ENCODE assay signal across 16 mouse cellular contexts in the genomic region with DNA sequence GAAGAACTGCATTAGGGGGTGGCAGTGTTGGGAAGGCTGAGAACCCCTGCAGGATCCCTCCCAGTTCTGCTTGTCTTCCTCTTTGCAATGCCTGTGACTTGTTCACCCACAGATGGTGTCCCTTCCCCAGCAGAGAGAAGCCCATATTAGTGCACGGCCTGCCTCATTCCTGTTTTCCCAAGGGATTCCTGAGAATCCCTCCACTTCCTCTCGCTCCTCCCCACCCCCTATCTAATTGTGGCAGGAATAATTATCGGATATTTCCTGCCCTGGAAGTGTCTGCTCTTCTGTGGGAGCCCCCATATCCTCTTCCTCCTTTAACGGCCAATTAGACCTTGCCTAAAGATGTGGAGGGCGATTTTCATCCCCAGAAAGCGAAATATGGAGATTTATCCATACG.
DNase-seq lines count a peak whose midpoint lies in the region; ATAC-seq and TF ChIP-seq lines count a peak whose summit lies in the region.
"Had no signal": no experiment of that assay in that cellular context is flagged by ENCODE, and none has a peak within 500 bp of the region (broad histone marks: within the 10 kb centered on the region; RNA-seq: fewer than 3 reads in every experiment).

No protein-coding gene starts in this region.

- H3K9me3 ChIP-seq in lung, embryonic 15.5 days: no peaks in the 10 kb centered on the region
- H3K9me3 ChIP-seq in kidney, embryonic 16.5 days (ENCODE audit: low read length): no peaks in the 10 kb centered on the region
- H3K9me3 ChIP-seq: forebrain, embryonic 15.5 days; hindbrain, embryonic 10.5 days had no signal

- WGBS in lung, embryonic 15.5 days: 59% methylated on average over 7 of the region's 7 CpGs
- 65% methylated on average over 7 of the region's 7 CpGs for WGBS in kidney, embryonic 16.5 days

- H3K36me3 ChIP-seq in lung, embryonic 15.5 days: no peaks in the 10 kb centered on the region
- peaks cover under 1% of the 10 kb centered on the region; the same call in 1 of the 2 replicates for H3K36me3 ChIP-seq in kidney, embryonic 16.5 days (ENCODE audit: insufficient read depth, low read length)
- H3K36me3 ChIP-seq: forebrain, embryonic 15.5 days; hindbrain, embryonic 10.5 days had no signal

- H3K27ac ChIP-seq in lung, embryonic 15.5 days: peak overlapping the region; percentile 55
- peak overlapping the region; percentile 55; the same call in 1 of the 2 replicates for H3K27ac ChIP-seq in kidney, embryonic 16.5 days (ENCODE audit: low read length)
- no peak overlapping the region for H3K27ac ChIP-seq in layer of hippocampus, adult 2 months
- H3K27ac ChIP-seq: forebrain, embryonic 15.5 days; hindbrain, embryonic 10.5 days had no signal

- intact Hi-C loops in heart, postnatal 36 days (cut with DNase I): no loop called here

- no peak overlapping the region for H3K9ac ChIP-seq in lung, embryonic 15.5 days
- H3K9ac ChIP-seq in kidney, embryonic 16.5 days (replicated peaks; ENCODE audit: low read length): no peak overlapping the region
- H3K9ac ChIP-seq: forebrain, embryonic 15.5 days had no signal

- no peak overlapping the region for H3K4me3 ChIP-seq in lung, embryonic 15.5 days
- no peak overlapping the region for H3K4me3 ChIP-seq in kidney, embryonic 16.5 days (ENCODE audit: low read length)
- H3K4me3 ChIP-seq in layer of hippocampus, adult 2 months: no peak overlapping the region
- H3K4me3 ChIP-seq: forebrain, embryonic 15.5 days; hindbrain, embryonic 10.5 days had no signal

- H3K27me3 ChIP-seq in lung, embryonic 15.5 days: no peaks in the 10 kb centered on the region
- no peaks in the 10 kb centered on the region for H3K27me3 ChIP-seq in kidney, embryonic 16.5 days (ENCODE audit: insufficient read depth, low read length)
- H3K27me3 ChIP-seq: forebrain, embryonic 15.5 days had no signal

- H3K4me1 ChIP-seq in lung, embryonic 15.5 days: peaks cover 64% of the 10 kb centered on the region
- H3K4me1 ChIP-seq in kidney, embryonic 16.5 days (ENCODE audit: insufficient read depth, low read length): peaks cover 48% of the 10 kb centered on the region

- DNase-seq in heart, adult 11 months: peak; percentile 96
- DNase-seq in heart, postnatal 36 days: no peak
- DNase-seq in lung, postnatal 14 days: no peak
- DNase-seq in layer of hippocampus, adult 2 months (ENCODE audit: low spot score in 2 of 2): no peak
- DNase-seq in Muller cell, postnatal 12 days (ENCODE audit: inconsistent ontology term): no peak
- no peak for DNase-seq in retina, embryonic 14.5 days (ENCODE audit: low spot score)
- DNase-seq: adrenal gland, postnatal 25 days; cerebellum, adult 9-11 months; embryo, embryonic 11 days; gastrocnemius, postnatal 10 days; liver; right cerebral cortex, postnatal 4 days had no signal

- no peak for TF ChIP-seq CTCF in layer of hippocampus, adult 2 months (conservative IDR thresholded peaks at IDR 0.05)

- ATAC-seq in lung, embryonic 15.5 days (ENCODE audit: borderline replicate concordance, extremely low read depth, low FRiP score, low TSS enrichment): no peak
- ATAC-seq in kidney, embryonic 16.5 days (ENCODE audit: low FRiP score, low TSS enrichment): 0 out of 2 replicates have a peak, but pooled peaks have one; percentile 32
- ATAC-seq: forebrain, embryonic 15.5 days had no signal

- H3K4me2 ChIP-seq in lung, embryonic 15.5 days: no peak overlapping the region
- no peak overlapping the region for H3K4me2 ChIP-seq in kidney, embryonic 16.5 days (replicated peaks; ENCODE audit: low read depth, low read length)
- H3K4me2 ChIP-seq: forebrain, embryonic 15.5 days had no signal
